Mouse (Mus musculus): ENCODE measurements around the gene Tesk1. TPM values are rescaled to one million over a fixed set of nuclear protein-coding genes. Genes with fewer than 3 reads are reported as not detected.
A peak's percentile ranks its signal among the peaks of the same experiment; 100 is the strongest.

Gene Tesk1
- polyA plus RNA-seq, 1 experiment from 2014 or later: 8.3 TPM

- H3K36me3 ChIP-seq: peaks cover 23% of the 10 kb centered on the region
- peaks cover 6% of the 10 kb centered on the region; the same call in 1 of the 2 replicates for H3K27me3 ChIP-seq (ENCODE audit: insufficient read depth, poor library complexity, severe bottlenecking)
- H3K4me3 ChIP-seq: peak overlapping the region; percentile 82
- H3K9me3 ChIP-seq: 0 out of 2 replicates have a peak, but pooled peaks cover 6% of the 10 kb centered on the region
- no peak for DNase-seq (ENCODE audit: low spot score)
- WGBS: 46% methylated on average over 12 of the region's 12 CpGs
- peaks cover 28% of the 10 kb centered on the region for H3K4me1 ChIP-seq (replicated peaks)
- H3K27ac ChIP-seq: peak overlapping the region; percentile 92; the same call in 1 of the 2 replicates
Measured at GRCm38 (mm10) chr4:43492101-43492820, 50.5 kb downstream of the Tesk1 start.

GRCm38 (mm10) chr4:43492821-43493185, 51.1 kb downstream of the Tesk1 start, which contains the start of gene Ccdc107:
Ccdc107 (plus strand) TSS chr4:43492900.
- peak within 1 kb of the TSS; percentile 82 for H3K4me3 ChIP-seq
- DNase-seq (ENCODE audit: low spot score): peak; percentile 92
- H3K4me1 ChIP-seq (replicated peaks): peaks cover 34% of the 10 kb centered on the region
- under 1% methylated on average over 25 of the region's 25 CpGs for WGBS
- peaks cover 28% of the 10 kb centered on the region for H3K36me3 ChIP-seq
- peak within 1 kb of the TSS; percentile 92 for H3K27ac ChIP-seq
- 0 out of 2 replicates have a peak, but pooled peaks cover 6% of the 10 kb centered on the region for H3K9me3 ChIP-seq
- peaks cover 6% of the 10 kb centered on the region; the same call in 1 of the 2 replicates for H3K27me3 ChIP-seq (ENCODE audit: insufficient read depth, poor library complexity, severe bottlenecking)

- DNase-seq (ENCODE audit: low spot score): peak; percentile 97
- 0 out of 2 replicates have a peak, but pooled peaks cover 6% of the 10 kb centered on the region for H3K9me3 ChIP-seq
- H3K4me3 ChIP-seq: peak overlapping the region; percentile 82
- under 1% methylated on average over 47 of the region's 47 CpGs for whole genome bisulfite sequencing
- peaks cover 39% of the 10 kb centered on the region for H3K4me1 ChIP-seq (replicated peaks)
- H3K27me3 ChIP-seq (ENCODE audit: insufficient read depth, poor library complexity, severe bottlenecking): peaks cover 6% of the 10 kb centered on the region; the same call in 1 of the 2 replicates
- peaks cover 28% of the 10 kb centered on the region for H3K36me3 ChIP-seq
- peak overlapping the region; percentile 92 for H3K27ac ChIP-seq
Measured at GRCm38 (mm10) chr4:43493186-43493845, 51.6 kb downstream of the Tesk1 start.

GRCm38 (mm10) chr4:43493846-43494240, 52.1 kb downstream of the Tesk1 start:
- 4% methylated on average over 9 of the region's 9 CpGs for WGBS
- Histone ChIP-seq H3K4me3 (peak overlapping the region; percentile 82), H3K9me3 (0 out of 2 replicates have a peak, but pooled peaks cover 4% of the 10 kb centered on the region), H3K27ac (peak overlapping the region; percentile 92), H3K4me1 (replicated peaks) (peaks cover 44% of the 10 kb centered on the region), H3K27me3 (ENCODE audit: insufficient read depth, poor library complexity, severe bottlenecking) (peaks cover 6% of the 10 kb centered on the region; the same call in 1 of the 2 replicates), H3K36me3 (peaks cover 28% of the 10 kb centered on the region)
- DNase-seq (ENCODE audit: low spot score): no peak

GRCm38 (mm10) chr4:43496587-43496986, 54.8 kb downstream of the Tesk1 start:
- WGBS: 59% methylated on average over 6 of the region's 6 CpGs
- Histone ChIP-seq H3K4me1 (replicated peaks) (peaks cover 55% of the 10 kb centered on the region), H3K36me3 (peaks cover 28% of the 10 kb centered on the region), H3K27me3 (ENCODE audit: insufficient read depth, poor library complexity, severe bottlenecking) (peaks cover 27% of the 10 kb centered on the region), H3K9me3 (no peaks in the 10 kb centered on the region), H3K4me3 (no peak overlapping the region), H3K27ac (no peak overlapping the region)
- DNase-seq (ENCODE audit: low spot score): no peak

GRCm38 (mm10) chr4:43497405-43497804, 55.7 kb downstream of the Tesk1 start:
- no peak for DNase-seq (ENCODE audit: low spot score)
- Histone ChIP-seq H3K9me3 (no peaks in the 10 kb centered on the region), H3K4me3 (no peak overlapping the region), H3K4me1 (replicated peaks) (peaks cover 55% of the 10 kb centered on the region), H3K27me3 (ENCODE audit: insufficient read depth, poor library complexity, severe bottlenecking) (peaks cover 32% of the 10 kb centered on the region), H3K36me3 (peaks cover 28% of the 10 kb centered on the region), H3K27ac (no peak overlapping the region)
- 91% methylated on average over 8 of the region's 8 CpGs for WGBS

Other genes with a start within 250 kb of the Tesk1 start
- 0.18 and 0.26 TPM in 2 replicates for gene Atp8b5, start 174.8 kb upstream of the Tesk1 start, polyA plus RNA-seq (2016; fragmentation: Nextera tagmentation; extraction: Ambion mirVana)
- gene Rusc2, start 60.0 kb upstream of the Tesk1 start, polyA plus RNA-seq (2016; fragmentation: Nextera tagmentation; extraction: Ambion mirVana): 12.5 and 33.4 TPM in 2 replicates
- gene Fam166b, start 12.8 kb upstream of the Tesk1 start, polyA plus RNA-seq (2016; fragmentation: Nextera tagmentation; extraction: Ambion mirVana): 0.47 TPM in 1 of 2 replicates, not detected in the other
- 1.8 and 2.4 TPM in 2 replicates for gene Cd72, start 12.7 kb downstream of the Tesk1 start, polyA plus RNA-seq (2016; fragmentation: Nextera tagmentation; extraction: Ambion mirVana)
- not detected in 2 replicates for gene Sit1, start 41.8 kb downstream of the Tesk1 start, polyA plus RNA-seq (2016; fragmentation: Nextera tagmentation; extraction: Ambion mirVana)
- 45.2 and 50.9 TPM in 2 replicates for gene Ccdc107, start 51.0 kb downstream of the Tesk1 start, polyA plus RNA-seq (2016; fragmentation: Nextera tagmentation; extraction: Ambion mirVana)
- gene Arhgef39, start 57.8 kb downstream of the Tesk1 start, polyA plus RNA-seq (2016; fragmentation: Nextera tagmentation; extraction: Ambion mirVana): 47.2 and 50.5 TPM in 2 replicates
- gene Car9, start 65.0 kb downstream of the Tesk1 start, polyA plus RNA-seq (2016; fragmentation: Nextera tagmentation; extraction: Ambion mirVana): 0.76 and 0.93 TPM in 2 replicates
- gene Tpm2, start 81.8 kb downstream of the Tesk1 start, polyA plus RNA-seq (2016; fragmentation: Nextera tagmentation; extraction: Ambion mirVana): 55.9 and 65.7 TPM in 2 replicates
- 40.7 and 53.3 TPM in 2 replicates for gene Creb3, start 120.4 kb downstream of the Tesk1 start, polyA plus RNA-seq (2016; fragmentation: Nextera tagmentation; extraction: Ambion mirVana)
- 52.8 and 58.9 TPM in 2 replicates for gene Tln1, start 120.8 kb downstream of the Tesk1 start, polyA plus RNA-seq (2016; fragmentation: Nextera tagmentation; extraction: Ambion mirVana)
- gene Rgp1, start 136.8 kb downstream of the Tesk1 start, polyA plus RNA-seq (2016; fragmentation: Nextera tagmentation; extraction: Ambion mirVana): 20.3 and 25.6 TPM in 2 replicates
- gene Gba2, start 136.9 kb downstream of the Tesk1 start, polyA plus RNA-seq (2016; fragmentation: Nextera tagmentation; extraction: Ambion mirVana): 28.0 and 36.3 TPM in 2 replicates
- gene Msmp, start 142.6 kb downstream of the Tesk1 start, polyA plus RNA-seq (2016; fragmentation: Nextera tagmentation; extraction: Ambion mirVana): 0.88 and 1.0 TPM in 2 replicates
- 22.4 and 26.5 TPM in 2 replicates for gene Npr2, start 190.0 kb downstream of the Tesk1 start, polyA plus RNA-seq (2016; fragmentation: Nextera tagmentation; extraction: Ambion mirVana)
- 5.2 and 10.0 TPM in 2 replicates for gene Spag8, start 211.7 kb downstream of the Tesk1 start, polyA plus RNA-seq (2016; fragmentation: Nextera tagmentation; extraction: Ambion mirVana)
- gene Hint2, start 214.5 kb downstream of the Tesk1 start, polyA plus RNA-seq (2016; fragmentation: Nextera tagmentation; extraction: Ambion mirVana): 76.4 and 82.0 TPM in 2 replicates
- 5.2 and 9.4 TPM in 2 replicates for gene Tmem8b, start 227.0 kb downstream of the Tesk1 start, polyA plus RNA-seq (2016; fragmentation: Nextera tagmentation; extraction: Ambion mirVana)
- 1.8 and 2.4 TPM in 2 replicates for gene Fam221b, start 227.2 kb downstream of the Tesk1 start, polyA plus RNA-seq (2016; fragmentation: Nextera tagmentation; extraction: Ambion mirVana)

All from hindbrain, embryonic 10.5 days (tissue).